Mouse (Mus musculus) kidney, postnatal 0 days (tissue): ENCODE results near the gene Ccdc33. TPM values are rescaled to one million over a fixed set of nuclear protein-coding genes. Genes with fewer than 3 reads are reported as not detected.
A peak's percentile ranks its signal among the peaks of the same experiment; 100 is the strongest.

Source experiments
- ATAC-seq: fragments of 200-750 bp; cut with Nextera tagmentation; replicated peaks from 2 replicates; pipeline ENCODE4 v1.8.0; 2017; ENCODE audit warnings: low read depth, moderate number of reproducible peaks, moderate TSS enrichment, moderate library complexity; ENCODE audit not compliant: low FRiP score
- DNase-seq: peaks from one replicate; pipeline ENCODE4 v3.0.0-alpha.2; 2016; ENCODE audit warnings: low spot score
- H3K27ac ChIP-seq: fragments of 300-500 bp; sonication (generic); 2 replicates; pipeline ENCODE4 v1.5.1; 2014; ENCODE audit warnings: mild to moderate bottlenecking
- H3K27me3 ChIP-seq: fragments of 300-500 bp; sonication (generic); 2 replicates; pipeline ENCODE4 v1.6.1; 2014; ENCODE audit warnings: low read length, mixed read lengths; ENCODE audit not compliant: insufficient read depth
- H3K36me3 ChIP-seq: fragments of 300-500 bp; sonication (generic); 2 replicates; pipeline ENCODE4 v1.6.1; 2014; ENCODE audit warnings: low read length, mixed read lengths; ENCODE audit not compliant: insufficient read depth
- H3K4me1 ChIP-seq: fragments of 300-500 bp; sonication (generic); replicated peaks from 2 replicates; pipeline ENCODE4 v1.6.1; 2014; ENCODE audit warnings: antibody characterized with exemption, low read length, mixed read lengths; ENCODE audit not compliant: insufficient read depth
- H3K4me2 ChIP-seq: fragments of 300-500 bp; sonication (generic); 2 replicates; pipeline ENCODE4 v1.6.1; 2014; ENCODE audit warnings: mild to moderate bottlenecking, low read length, moderate library complexity, mixed read lengths
- H3K4me3 ChIP-seq: fragments of 300-500 bp; sonication (generic); replicated peaks from 2 replicates; pipeline ENCODE4 v1.5.1; 2014; ENCODE audit warnings: low read depth, low read length
- H3K9ac ChIP-seq: fragments of 300-500 bp; sonication (generic); 2 replicates; pipeline ENCODE4 v1.6.1; 2014; ENCODE audit warnings: low read depth, low read length
- H3K9me3 ChIP-seq: fragments of 300-500 bp; sonication (generic); replicated peaks from 2 replicates; pipeline ENCODE4 v1.6.1; 2016; ENCODE audit warnings: low read length, inconsistent platforms, mixed read lengths
- CTCF ChIP-seq: IDR thresholded peaks from 2 replicates; pipeline ENCODE4 v1.5.1; 2016; ENCODE audit warnings: antibody characterized with exemption, low read depth, mild to moderate bottlenecking, moderate library complexity
- WGBS: fragments of 180-500 bp; shearing (Covaris S2); extraction: QIAGEN DNeasy Blood & Tissue Kit; methylation state at CpG from one replicate; pipeline ENCODE4 v1.1.7; 2014; 5-methylcytosine and 5-hydroxymethylcytosine counted together
- polyA plus RNA-seq: library from polyadenylated mRNA; unstranded; fragments of >200 nt; fragmentation: Nextera tagmentation; extraction: Ambion mirVana; gene quantifications from 2 replicates; pipeline ENCODE4 v1.2.1, GENCODE M21; 2015

The Ccdc33 gene
- polyA plus RNA-seq, 1 experiment from 2014 or later: 0.09 TPM

DNA sequence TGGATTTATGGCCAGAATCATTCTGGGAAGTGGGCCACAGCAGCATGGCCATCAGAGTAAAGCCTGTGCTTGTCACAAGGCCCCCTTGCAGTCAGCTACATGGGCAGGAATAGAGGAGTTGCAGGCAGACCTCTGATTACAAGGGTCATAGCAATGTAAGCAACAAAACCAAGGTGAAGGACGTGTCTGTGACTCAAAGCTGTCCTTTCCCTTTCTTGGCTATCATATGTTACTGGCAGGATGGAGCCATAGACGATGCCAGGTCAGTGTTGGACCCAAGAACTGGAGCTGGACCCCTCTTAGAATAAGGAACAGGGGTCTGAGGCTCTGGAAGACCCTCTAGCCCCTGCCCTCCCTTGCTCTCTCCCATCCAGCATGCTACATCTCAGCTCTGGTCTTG is 30.2 kb upstream of the Ccdc33 start:
- no peak for TF ChIP-seq CTCF
- no peaks in the 10 kb centered on the region for H3K9me3 ChIP-seq
- no peak overlapping the region for H3K4me2 ChIP-seq
- ATAC-seq (no peak), DNase-seq (no peak)
- no peaks in the 10 kb centered on the region for H3K36me3 ChIP-seq
- 46% methylated on average over 2 of the region's 2 CpGs for WGBS
- H3K27me3 ChIP-seq: no peaks in the 10 kb centered on the region
- H3K4me3 ChIP-seq: no peak overlapping the region
- no peak overlapping the region for H3K27ac ChIP-seq
- peaks cover 9% of the 10 kb centered on the region; the same call in 1 of the 2 replicates for H3K4me1 ChIP-seq
- no peak overlapping the region for H3K9ac ChIP-seq

DNA sequence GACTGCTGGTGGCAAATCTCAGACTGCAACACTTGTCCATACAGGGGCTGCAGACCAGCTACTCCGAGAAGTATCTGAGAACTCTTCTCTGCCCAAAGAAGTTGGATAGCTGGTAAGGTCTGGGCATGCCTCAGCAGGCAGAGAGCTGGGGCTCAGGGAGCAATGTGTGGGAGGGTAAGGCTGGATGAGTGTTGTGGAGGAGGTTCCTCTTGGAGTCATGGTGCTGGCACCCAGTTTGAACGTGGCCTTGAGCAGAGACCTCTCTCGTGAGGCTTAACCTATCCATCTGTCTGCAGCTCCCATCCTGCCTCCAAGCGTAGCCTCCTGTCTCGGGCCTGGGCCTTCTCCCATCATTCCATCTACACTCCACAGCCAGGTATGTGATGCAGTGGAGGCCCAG is 26.8 kb upstream of the Ccdc33 start:
- no peak overlapping the region for H3K27ac ChIP-seq
- TF ChIP-seq CTCF: no peak
- ATAC-seq: 0 out of 2 replicates have a peak, but pooled peaks have one; percentile 55
- no peak overlapping the region for H3K4me3 ChIP-seq
- no peaks in the 10 kb centered on the region for H3K27me3 ChIP-seq
- no peak overlapping the region for H3K4me2 ChIP-seq
- H3K9me3 ChIP-seq: no peaks in the 10 kb centered on the region
- H3K4me1 ChIP-seq: peaks cover 9% of the 10 kb centered on the region; the same call in 1 of the 2 replicates
- no peak overlapping the region for H3K9ac ChIP-seq
- no peaks in the 10 kb centered on the region for H3K36me3 ChIP-seq
- WGBS: 51% methylated on average over 5 of the region's 5 CpGs
- DNase-seq: no peak

DNA sequence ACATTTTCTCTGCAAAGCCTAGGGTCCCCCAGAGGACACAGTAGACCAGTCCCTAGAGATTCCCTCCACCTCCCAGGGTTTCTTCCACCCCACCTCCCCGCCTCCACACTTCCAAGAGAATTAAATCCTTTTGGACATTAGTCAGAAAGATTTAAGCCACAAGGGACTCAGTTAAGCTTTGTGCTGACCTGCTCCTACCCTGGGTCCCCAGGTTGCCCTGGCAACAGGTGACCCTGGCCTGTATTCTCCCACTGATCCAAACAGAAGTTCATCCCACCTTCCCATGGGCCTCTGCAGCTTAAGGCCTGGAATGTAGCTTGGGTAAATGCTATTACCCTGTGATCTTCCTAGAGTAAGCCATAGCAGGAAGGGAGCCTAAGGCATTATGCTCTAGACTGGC is 26.0 kb upstream of the Ccdc33 start:
- no peaks in the 10 kb centered on the region for H3K9me3 ChIP-seq
- no peak overlapping the region for H3K4me2 ChIP-seq
- no peak overlapping the region for H3K4me3 ChIP-seq
- no peaks in the 10 kb centered on the region for H3K36me3 ChIP-seq
- DNase-seq (no peak), ATAC-seq (0 out of 2 replicates have a peak, but pooled peaks have one; percentile 17)
- no peak for TF ChIP-seq CTCF
- H3K4me1 ChIP-seq: peaks cover 17% of the 10 kb centered on the region
- 71% methylated on average over 1 of the region's 1 CpGs for WGBS
- no peak overlapping the region for H3K9ac ChIP-seq
- H3K27ac ChIP-seq: no peak overlapping the region
- no peaks in the 10 kb centered on the region for H3K27me3 ChIP-seq

DNA sequence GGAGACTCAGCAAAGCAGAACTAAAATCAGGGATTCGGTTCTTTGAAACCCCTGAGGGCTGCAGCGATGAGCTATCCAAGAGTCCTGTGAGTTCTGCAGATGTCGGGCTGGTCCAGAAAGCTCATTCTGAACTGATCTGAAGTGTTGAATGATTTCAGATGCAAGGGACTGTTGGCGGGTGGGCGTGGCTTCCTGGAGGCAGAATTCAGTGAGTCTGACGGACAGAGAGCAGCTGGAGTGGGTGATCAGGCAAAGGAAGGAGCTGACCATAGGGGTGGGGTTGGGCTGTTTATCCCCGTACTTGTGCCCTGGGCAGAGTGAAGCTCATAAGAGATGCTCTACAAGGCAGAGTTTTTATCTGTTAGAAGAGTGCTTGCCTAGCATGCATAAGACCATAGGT is 24.8 kb upstream of the Ccdc33 start:
- Histone ChIP-seq H3K9ac (no peak overlapping the region), H3K27ac (no peak overlapping the region), H3K4me3 (no peak overlapping the region), H3K4me1 (peaks cover 19% of the 10 kb centered on the region), H3K27me3 (no peaks in the 10 kb centered on the region), H3K9me3 (no peaks in the 10 kb centered on the region), H3K36me3 (no peaks in the 10 kb centered on the region), H3K4me2 (no peak overlapping the region)
- peak; percentile 76 for DNase-seq
- no peak for TF ChIP-seq CTCF
- 33% methylated on average over 7 of the region's 7 CpGs for WGBS
- ATAC-seq: no peak

DNA sequence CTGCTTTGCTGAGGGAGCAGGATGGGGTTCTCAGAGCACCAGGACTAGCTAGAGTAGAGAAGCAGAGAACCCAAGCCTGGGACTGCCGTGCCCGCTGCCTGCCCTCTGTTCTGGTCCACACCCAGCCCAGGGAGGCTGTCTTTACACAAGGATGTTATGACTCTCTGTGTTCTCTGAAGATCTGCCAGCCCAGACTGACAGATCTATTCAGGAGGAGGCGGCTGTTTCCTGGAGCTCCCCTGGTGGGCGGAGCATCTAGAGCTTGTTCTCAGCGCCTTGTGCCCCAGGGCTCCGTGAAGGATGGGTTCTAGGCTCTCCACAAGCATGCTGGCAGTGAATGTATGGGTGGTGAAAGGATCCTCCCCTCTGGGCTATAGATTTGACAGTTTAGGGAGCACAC is 21.3 kb upstream of the Ccdc33 start:
- Histone ChIP-seq H3K4me1 (peaks cover 21% of the 10 kb centered on the region), H3K36me3 (no peaks in the 10 kb centered on the region), H3K4me3 (no peak overlapping the region), H3K27ac (no peak overlapping the region), H3K9me3 (no peaks in the 10 kb centered on the region), H3K9ac (no peak overlapping the region), H3K27me3 (no peaks in the 10 kb centered on the region), H3K4me2 (no peak overlapping the region)
- WGBS: 39% methylated on average over 6 of the region's 6 CpGs
- DNase-seq: no peak
- ATAC-seq: no peak
- TF ChIP-seq CTCF: 0 out of 2 replicates have a peak, but pooled peaks have one; percentile 10

DNA sequence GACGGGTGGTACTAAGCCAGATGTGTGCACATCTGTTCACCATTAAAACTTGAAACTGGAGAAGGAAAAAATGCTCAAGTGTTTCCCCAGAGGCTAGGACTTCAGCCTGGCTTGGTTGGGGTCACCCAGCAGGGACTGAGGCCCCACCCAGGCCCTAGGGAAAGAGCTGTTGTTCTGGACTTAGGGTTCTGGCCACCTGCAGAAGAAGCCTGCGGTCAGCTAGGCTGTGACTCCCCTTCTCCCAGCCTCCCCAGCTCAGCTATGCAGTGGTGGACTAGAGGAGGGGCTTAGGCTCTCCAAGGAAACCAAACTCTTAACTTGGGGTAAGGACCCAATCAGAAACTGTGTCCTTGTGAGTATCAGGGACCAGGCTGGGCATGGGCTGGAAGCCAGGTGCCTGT is 17.3 kb upstream of the Ccdc33 start:
- TF ChIP-seq CTCF: no peak
- no peaks in the 10 kb centered on the region for H3K9me3 ChIP-seq
- 25% methylated on average over 2 of the region's 2 CpGs for WGBS
- H3K4me1 ChIP-seq: peaks cover 34% of the 10 kb centered on the region
- no peaks in the 10 kb centered on the region for H3K36me3 ChIP-seq
- DNase-seq: no peak
- no peak; the same call in 1 of the 2 replicates for ATAC-seq
- no peak overlapping the region for H3K4me2 ChIP-seq
- H3K27me3 ChIP-seq: no peaks in the 10 kb centered on the region
- no peak overlapping the region for H3K9ac ChIP-seq
- no peak overlapping the region for H3K27ac ChIP-seq
- no peak overlapping the region for H3K4me3 ChIP-seq

DNA sequence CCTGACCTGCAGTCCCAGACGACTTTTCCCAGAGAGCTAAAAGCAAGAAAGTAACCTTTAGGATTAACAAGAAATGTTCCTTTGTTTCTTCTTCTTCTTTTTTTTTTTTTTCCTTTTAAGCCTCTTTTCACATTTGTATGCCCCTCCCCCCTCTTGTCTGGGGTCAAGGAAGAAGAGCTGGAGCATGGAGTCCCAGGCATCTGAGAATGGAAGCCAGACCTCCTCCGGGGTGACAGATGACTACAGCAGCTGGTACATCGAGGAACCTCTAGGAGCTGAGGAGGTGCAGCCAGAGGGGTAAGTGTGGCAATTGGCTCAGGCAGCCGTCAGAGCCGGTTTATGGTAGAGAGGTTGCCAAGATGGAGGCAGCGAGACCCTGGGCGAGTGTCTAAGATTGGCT is 16.3 kb upstream of the Ccdc33 start:
- H3K9me3 ChIP-seq: no peaks in the 10 kb centered on the region
- WGBS: 25% methylated on average over 7 of the region's 7 CpGs
- no peak overlapping the region for H3K4me3 ChIP-seq
- H3K9ac ChIP-seq: no peak overlapping the region
- no peaks in the 10 kb centered on the region for H3K27me3 ChIP-seq
- 0 out of 2 replicates have a peak overlapping the region, but pooled peaks have one; percentile 1 for H3K27ac ChIP-seq
- no peak for TF ChIP-seq CTCF
- H3K4me1 ChIP-seq: peaks cover 29% of the 10 kb centered on the region
- ATAC-seq (no peak), DNase-seq (no peak)
- H3K4me2 ChIP-seq: 0 out of 2 replicates have a peak overlapping the region, but pooled peaks have one; percentile 1
- no peaks in the 10 kb centered on the region for H3K36me3 ChIP-seq
